Mouse (Mus musculus): ENCODE results near the gene Smim20.

Smim20 gene

DNA sequence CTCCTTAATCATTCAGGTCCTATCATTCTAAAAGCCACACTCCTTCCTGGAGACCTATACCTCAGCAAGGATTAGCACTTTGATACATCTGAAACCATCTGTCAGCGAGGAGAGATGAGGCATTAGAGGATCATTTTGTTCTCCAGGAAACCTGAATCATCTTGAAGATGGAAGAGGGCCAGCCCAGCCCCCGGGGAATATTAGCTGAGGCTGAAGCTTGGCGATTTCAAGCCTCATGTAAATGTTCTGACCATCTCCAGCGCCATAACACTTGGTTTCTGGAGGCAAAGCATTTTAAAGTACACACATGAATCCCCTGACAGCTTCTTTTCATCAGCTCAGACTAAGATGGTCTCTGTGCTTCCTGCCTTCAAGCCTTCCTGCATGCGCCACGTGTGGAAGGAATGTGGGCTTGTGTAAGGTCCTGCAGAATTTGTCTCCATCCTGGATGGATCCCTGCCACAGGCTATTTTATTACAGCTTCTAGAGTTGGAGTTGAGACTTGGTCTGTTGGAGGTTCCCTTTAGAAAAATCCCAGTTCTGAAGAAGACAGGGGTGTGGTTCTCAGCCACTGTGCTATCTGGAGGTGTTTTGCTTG lies 1.3 kb downstream of the Smim20 start:
- DNase-seq: peak; percentile 47

DNA sequence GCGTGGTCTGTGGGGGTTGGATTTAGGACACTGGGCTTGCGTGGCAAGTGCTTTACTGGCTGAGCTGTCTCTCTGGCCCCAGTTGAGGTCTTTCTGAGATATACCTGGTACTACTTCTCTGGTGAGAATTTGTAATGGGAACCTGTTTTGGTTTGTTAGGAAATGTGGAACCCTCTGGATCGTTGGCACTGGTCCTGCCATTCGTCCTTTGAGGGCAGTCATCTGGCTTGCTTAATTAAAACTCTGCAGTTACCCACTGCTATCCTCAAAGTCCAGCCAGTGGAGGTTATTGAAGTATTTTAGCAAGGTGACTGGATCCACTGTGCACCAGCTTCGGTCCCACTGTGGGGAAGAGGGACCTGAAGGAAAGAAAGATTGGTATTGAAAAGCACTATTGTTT lies 2.9 kb downstream of the Smim20 start:
- no peak for DNase-seq

DNA sequence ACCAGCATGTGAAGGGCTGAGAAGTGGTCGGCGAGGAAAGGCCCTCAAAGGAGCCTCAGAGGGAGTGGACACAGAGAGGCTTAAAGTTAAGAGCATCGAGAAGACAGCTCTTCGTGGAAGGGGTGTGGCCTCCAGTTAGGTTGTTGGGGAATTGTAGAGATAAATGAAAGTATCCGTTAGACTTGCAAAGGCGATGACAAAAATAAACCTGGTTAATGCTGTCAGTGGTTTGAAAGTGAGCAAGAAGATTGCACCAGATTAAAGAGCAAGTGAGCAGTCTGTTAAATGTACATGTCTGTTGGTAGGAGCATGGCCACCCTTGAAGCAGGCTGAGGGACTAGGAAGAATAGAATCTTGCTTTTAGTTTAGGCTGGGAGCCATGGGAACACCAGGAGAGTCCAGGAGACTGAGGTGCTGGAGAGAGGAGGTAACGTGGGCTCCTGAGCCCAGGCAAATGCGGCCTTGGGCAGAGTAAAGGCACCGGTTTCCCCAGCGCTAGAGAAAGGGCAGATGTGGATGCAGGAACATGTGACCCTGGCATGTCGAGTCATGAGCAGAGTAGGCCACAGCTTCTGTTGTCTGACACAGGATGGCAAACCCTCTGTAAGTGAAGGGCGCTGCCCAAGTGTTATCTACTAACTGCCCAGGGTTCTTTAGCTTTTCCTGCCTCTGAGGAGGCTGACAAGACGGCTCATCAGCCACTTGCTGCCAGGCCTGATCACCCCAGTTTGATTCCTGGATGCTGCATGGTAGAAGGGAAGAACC lies 4.2 kb downstream of the Smim20 start:
- DNase-seq: no peak

DNA sequence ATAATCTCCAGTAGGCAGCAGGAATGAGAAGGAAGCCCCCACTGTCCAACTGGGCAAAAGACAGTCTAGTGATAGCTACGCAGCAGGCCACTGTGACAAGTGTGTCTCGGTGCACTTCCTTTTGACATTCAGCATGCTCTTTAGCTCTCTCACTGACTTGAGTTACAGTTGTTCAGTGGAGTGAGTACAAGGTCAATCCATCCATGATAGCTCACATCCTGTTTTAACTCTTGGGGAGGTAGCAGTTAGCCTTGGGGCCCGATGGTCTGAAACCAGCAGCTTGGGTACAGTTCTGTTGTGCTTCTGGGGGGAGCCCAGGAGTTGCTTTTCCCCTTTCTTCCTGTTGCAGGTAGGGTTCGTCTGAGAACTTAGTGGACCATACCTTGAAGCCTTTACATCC lies 5.7 kb downstream of the Smim20 start:
- no peak for DNase-seq

DNA sequence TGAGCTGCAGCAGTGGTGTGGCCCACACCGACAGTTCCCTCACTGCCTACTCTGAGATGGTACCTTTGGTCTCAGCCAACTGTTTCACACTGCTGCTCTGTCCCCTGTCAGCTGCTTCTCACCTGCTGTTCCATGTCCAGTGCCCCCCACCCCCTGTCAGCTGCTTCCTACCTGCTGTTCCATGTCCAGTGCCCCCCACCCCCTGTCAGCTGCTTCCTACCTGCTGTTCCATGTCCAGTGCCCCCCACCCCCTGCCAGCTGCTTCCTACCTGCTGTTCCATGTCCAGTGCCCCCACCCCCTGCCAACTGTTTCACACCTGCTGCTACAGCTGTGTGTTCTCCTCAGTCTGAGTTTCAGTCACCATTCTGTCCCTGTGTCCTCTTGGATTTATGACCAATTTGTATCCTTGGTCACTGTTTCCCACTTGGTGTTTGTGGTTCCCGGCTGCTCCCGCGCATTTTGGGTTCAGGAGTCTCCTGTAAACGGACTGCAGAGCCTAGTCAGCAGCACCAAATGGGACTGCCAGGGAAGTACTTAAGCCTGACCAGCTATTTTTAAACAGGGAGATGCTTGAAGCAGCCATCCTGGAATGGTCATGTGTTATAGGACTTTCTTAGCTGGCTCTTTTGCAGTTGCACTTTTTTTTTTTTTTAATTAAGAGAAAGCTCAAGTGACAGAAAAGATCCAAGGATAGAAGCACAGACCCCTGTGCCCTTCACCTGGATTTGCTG lies 7.0 kb downstream of the Smim20 start:
- DNase-seq: no peak

DNA sequence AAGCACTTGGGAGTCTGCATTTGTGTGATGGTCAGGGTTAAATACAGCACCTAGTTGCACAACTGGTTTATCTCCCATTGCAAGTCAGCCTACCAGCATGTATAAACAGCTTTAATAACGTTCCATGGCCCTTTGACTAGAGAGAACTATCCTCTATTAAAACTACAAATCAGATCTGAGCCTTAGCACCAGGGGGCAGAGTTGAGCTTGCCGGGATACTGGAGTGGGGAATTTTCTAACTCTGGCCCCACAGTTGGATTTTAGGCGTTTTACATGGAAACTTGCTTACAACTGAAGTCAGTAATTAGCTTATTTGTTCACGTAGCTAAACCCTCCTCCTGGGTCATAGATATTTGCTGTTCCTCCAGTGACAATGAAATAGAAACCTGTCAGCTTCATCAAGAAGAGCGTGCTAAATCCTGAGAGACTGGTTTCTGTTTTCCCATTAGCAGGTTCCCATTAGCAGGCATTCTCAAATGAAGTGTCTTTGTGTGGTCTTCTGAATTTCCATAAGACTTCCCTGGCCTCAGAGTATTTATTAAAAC lies 8.0 kb downstream of the Smim20 start:
- DNase-seq: no peak

DNA sequence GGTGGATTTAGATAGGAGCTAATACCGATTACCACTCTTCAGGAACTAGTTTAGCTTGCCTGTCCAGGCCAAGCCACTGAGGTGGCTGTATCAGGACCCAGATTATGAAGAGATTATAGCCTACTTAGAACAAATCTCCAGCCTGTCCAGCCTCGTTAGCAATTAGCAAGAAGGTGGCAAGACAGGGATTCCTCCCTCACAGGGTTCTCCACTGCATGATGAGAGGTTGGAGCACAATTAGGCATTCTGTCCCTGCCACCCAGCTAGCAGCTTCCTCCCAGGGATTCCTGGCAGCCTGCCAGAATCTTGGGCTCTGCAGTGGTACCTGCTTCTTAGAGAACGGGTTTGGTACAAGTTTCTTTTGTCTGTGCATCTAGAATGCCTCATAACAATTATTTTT lies 8.5 kb downstream of the Smim20 start:
- no peak for DNase-seq

DNA sequence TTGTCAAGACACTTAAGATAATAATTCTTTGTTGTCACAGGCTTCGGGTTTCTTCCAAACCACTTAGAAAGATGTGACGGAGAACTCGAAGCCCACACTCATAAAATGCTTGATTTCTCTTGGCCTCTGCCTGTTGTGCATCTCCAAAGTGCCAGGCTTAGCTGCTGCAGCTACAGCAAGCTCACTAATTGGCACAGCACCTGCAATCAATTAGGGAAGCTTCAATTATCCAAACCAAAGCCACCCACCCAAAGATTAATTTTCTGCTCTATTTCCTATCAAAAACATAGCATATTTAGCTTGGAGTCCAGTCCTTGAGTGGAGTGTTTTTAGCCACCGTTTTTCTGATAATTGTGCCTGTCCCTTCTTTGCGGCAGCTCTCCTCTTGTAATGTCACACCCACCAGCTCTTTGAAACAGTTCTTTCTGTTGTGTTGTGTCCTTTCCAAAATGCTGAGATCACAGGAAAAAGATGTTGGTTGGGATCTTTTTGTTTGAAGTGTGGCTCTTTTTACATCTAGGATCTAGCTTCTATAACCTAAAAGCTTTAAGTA lies 9.7 kb downstream of the Smim20 start:
- DNase-seq: no peak

DNA sequence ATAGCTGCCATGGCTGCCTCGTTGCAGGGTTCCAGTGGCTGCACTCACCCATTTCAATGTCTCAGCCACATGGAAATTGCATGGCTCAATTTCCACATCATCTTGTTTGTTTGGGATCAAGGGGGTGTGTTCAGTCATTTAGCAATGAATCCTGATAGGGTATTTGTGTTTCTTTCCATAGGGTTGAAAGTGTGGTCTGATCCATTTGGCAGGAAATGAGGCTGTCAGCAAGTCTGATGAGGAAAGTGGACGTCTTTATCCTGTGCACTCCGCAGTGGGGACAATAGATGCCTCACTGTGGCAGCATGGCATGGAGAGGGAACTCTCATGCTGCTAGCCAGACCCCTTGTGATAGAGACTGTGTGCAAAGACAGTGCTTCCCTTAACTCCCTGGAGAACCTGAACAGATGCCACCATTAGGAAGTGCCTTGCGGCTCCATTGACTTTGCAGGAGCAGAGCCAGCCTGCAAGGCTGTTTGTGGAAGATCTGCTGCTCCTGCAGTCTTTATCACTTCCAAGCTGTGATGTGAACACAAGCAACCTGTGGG lies 10.9 kb downstream of the Smim20 start:
- DNase-seq: no peak

DNA sequence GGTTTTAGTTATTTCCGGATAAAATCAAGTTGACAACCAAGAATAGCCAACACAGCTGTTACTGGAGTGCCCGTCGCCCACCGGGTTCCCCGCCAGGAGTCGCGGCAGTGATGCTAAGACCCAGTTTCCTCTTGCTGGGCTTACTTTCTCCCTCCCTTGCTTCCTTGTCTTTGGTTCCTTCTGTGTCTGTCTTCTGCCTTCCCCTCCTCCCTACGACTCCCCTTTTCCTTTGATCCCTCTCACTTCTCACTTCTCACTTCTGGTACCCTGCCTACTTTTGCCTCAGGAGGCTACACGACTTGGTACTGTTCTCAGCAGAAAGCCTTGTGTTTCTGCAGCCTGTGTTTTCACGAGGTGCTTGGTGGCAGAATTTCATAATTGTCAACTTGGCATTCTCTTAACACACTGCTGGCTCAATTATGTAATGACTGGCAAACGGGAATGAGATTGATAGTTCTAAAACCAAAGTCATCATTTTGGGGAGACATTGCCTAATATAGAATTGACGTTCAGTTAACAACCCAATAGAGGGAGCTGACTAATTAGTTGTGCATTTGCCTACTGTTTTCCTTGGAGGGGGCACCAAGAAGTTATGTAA lies 12.4 kb downstream of the Smim20 start:
- no peak for DNase-seq

DNA sequence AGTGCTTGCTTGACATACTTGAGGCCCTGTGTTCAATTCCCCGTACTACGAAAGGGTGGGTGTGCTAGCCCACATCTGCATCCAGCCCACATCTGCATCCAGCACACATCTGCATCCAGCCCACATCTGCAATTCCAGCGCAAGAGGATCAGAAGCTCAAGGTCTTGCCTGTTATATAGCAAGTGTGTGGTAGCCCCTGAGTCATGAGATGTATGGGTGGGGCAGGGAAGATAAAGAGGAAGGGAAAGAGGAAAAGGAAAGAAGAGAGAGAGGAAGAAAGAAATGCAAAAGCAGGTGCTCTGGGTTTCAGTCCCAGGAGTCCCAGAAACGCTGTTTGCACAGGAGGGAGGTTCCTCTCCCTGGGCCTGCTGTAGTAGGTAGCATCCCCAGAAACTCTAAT lies 15.6 kb downstream of the Smim20 start:
- no peak for DNase-seq

DNA sequence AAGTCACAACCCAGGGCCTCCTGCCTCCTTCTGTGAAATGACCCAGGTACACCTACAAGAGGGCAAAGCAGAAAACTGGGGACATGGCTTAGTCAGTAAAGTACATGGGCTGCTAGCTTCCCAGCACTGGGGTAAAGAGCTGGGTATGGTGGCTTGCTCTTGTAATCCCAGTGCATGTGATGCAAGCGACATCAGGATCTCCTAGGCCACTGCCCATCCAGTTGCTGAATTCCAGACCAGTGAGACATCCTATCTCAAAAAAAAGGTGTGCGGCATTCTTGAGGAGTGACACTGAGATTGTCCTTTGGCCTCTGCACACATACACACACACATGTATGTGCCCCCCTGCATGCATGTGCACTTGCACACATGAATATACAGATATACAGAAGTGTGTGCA lies 19.5 kb downstream of the Smim20 start:
- no peak for DNase-seq

DNA sequence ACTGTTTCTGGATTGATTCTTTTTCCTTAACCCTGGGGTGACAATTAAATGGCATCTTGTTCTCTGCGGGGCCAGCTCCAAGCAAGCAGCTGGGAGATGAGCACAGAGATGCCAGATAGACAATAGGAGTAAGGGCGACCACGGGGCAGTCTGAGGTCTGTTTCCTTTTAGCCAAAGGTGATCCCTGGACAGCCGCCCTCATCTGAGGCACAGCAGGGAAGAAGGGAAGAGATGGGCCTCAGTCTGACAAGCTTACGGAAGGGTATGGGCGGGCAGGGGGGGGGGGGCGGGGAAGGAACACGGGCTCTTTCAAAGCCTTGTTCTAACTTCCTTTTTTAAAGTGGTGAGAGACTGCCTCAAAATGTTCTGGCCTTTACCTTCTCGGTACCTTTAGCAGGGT lies 22.6 kb downstream of the Smim20 start:
- DNase-seq: no peak

DNA sequence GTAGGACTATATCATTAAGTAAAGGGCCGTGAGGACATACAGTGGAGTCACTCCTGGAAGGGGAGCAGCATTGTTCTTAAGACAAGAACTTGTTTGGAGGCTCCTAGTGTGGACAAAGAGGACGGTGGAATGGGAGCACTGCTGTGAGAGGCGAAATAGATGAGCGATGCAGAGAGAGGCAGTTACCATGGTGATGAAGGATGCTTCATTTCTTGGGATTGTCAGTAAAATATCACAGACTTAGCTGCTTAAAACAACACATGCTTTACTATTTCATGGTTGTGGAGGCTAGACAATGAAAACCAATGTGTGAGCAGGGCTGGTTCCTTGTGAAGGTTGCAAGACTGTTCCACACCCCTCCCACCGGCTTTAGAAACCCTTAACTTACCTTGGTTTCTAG lies 27.7 kb downstream of the Smim20 start:
- DNase-seq: no peak

DNA sequence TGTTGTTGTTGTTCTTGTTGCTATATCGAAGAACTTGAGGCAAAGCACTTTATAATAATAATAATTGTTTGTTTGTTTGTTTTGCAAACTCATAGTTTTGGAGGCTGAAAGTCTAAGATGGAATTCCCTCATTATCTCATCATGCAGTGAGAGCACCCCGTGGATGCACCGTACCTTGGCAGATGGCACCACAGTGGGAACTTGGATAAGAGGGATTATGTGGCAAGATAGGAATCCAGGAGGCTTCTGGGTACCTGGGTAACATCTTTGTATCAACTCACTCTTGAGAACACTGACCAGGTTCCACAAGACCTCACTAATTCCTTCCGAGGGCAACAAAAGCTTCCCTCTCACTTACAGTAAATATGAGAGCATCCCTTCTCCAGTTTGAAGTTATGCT lies 30.1 kb downstream of the Smim20 start:
- DNase-seq: peak; percentile 25

DNA sequence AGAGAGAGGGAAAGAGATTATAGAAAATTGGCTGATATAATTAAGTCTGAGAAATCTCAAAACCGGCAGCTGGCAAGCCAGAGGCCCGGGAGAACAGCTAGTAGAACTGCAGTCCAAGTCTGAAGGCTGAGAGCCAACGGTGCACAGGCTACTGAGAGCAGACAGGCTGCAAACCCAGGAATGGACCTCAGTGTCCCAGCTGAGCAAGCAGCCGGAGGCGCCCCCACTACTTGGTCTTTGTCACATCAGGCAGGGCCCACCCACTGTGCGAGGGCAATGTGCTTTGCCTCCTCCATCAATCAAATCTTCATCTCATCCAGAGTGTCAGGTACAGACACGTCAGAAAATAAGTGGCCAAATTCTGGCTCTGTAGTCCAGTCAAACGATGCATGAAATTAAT lies 34.6 kb downstream of the Smim20 start:
- no peak for DNase-seq

DNA sequence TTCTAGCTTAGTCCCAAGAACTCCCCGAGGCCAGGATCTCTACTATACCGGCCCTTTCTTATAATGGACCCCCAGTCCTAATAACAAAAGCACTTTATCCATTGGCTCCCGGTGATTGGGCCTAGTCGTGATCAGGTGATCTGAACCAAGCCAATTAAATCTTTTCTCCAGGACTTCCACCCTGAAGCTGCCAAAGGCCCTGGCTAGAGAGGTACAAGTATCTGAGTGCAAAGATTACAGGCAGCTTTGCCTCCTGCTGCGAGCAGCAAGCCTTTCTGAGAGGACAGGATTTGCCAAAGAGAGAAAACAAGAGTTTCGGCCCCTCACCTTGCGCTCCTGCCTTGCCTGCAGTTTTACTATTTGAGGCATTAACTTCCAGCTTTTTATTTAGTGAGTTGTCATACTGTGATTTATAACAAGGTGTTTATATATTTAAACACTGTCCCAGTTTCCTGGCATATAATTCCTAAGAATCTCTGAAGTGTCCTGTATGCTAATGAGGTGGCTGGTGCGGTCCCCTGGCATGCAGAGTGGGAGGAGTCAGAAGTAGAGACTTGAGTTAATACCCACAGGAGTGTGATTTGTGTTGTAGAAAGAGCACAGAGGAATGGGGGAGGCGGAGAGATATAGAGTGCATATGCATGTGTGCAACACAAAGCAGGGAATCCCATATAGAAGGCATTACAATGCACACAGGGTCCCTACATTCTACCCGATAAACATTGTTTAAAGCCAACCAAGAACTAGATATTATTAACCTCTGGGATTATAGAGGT lies 36.2 kb downstream of the Smim20 start:
- DNase-seq: no peak

DNA sequence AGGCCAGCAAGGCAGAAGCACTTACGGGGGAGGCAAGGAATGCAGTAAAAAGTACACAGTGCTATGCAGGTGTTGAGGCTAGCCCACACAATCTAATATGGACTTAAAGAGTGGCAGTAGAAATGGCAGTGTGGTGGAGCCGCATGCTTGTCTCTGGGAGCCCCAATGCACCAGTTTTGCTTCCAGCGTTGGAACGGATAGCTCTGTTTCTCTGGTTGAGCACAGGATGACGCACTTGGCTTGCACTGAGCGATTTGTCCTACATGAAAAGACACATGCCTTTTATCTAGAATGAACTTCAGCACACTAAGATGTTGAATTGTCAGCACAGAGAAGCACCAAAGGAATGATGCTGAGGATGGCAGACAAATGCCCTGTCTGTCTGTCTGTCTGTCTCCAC lies 37.1 kb downstream of the Smim20 start:
- no peak for DNase-seq

DNA sequence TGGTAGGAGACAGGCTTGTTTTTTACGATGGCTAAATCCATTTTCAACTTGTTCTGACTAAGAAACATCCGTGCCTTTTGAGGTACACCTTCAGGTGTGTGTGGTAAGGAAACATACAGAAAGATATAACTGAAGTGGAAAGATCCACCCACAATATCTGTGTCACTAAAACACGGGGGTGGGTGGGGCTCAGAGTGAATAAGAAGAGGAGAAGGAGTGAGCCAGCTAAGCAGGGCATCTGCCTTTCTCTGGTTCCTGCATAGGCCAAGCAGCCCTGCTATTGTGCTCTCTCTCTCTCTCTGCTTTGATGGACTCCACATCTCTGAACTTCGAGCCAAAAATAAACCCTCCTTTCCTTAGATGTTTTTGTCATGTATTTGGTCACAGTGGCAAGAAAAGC lies 38.1 kb downstream of the Smim20 start:
- no peak for DNase-seq

DNA sequence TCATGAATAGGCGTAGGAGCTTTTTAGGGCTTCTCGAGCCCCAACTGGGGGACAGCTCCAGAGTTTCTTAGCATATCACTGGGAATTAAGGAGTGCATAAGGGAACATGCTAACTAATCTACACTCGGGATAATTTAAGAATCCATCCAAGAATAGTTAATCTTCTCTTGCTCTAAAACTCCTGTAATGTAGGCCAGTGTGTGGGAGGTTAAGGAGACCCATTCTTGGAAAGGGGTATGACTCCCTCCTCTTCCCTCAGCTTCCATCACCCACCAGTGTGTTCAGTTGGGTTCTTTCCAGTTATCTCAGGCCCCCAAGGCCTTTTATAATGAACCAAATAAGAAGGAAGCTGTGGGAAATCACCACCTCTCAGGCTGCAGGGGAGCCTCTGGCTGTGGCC lies 40.0 kb downstream of the Smim20 start:
- DNase-seq: no peak

DNA sequence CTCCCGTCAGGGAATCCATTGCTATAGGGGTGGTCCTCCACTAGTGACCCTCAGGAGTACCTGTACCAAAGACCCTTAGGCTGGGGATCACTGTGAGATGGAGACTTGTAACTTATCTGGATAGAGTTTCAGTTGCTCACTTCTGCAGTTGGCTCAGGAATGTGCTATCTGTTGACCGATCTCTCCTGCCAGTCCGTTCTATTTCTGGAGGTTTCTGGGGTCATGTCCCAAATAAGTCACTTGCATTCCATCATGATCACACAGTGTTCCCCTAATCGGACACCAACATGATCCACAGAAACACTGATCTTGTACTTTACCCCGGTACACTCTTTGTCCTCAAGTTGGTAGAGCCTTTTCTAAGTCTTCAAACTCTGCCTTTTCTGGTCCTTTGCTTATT lies 40.6 kb downstream of the Smim20 start:
- DNase-seq: no peak

Measured in cerebellum, adult 11 months (tissue).